Mouse (Mus musculus): Measurements from ENCODE around the gene Lmf1. TPM values are rescaled to one million over a fixed set of nuclear protein-coding genes. Genes with fewer than 3 reads are reported as not detected.

The Lmf1 gene
- polyA plus RNA-seq, 1 experiment from 2014 or later = 40.6 TPM

DNA sequence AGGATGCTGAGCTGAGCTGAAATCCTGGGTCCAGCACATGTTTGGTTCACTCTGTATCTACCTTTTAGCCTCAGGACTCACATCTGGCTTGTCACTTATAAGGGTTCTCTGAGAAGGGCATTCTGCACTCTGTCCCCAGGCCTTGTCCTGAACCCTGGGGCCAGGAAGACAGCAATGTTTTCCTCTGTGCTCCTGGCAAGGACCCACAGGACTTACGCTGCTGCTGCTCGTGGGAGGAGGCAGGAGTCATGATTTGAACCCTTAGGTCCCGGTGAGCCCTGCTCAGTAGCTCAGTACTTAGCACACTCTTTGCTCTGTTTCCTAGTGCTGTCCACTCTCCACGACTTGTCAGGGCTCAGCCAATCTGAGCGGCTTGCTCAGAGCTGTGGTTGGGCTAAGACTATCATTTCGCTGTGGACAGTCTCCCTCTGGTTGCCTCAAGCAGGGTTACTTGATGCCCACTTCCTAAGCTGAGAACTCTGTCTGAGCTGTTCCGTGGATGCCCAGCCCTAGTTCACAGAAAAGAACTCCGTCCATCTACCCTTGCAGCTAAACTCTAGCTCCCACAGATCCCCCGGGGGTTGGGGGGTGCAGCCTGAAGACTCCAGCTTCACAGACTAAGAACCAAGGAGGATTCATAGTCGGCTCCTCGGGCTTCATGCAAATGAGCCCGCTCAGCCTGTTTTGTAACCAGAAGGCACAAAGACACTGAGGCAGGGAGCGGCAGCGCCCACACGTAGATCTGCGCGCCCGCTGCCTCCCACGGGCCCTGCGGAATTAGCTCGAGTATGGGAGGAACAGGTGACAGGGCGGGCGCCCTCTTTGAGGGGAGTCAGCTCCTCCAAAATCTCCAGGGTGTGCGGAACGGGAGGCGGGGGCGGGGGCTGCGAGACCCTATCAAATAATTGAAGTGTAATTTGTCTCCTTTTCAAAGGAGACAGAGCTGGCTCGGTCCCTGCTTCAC is 22.9 kb upstream of the Lmf1 start:
- H3K9me3 ChIP-seq (ENCODE audit: control insufficient read depth, low read length) = no peaks in the 10 kb centered on the region
- no peaks in the 10 kb centered on the region for H3K36me3 ChIP-seq (ENCODE audit: control insufficient read depth, insufficient read depth, low read length)
- H3K9ac ChIP-seq (ENCODE audit: low read depth, low read length) = 0 out of 2 replicates have a peak overlapping the region, but pooled peaks have one; percentile 4
- peaks cover 6% of the 10 kb centered on the region; the same call in 1 of the 2 replicates for H3K4me1 ChIP-seq (ENCODE audit: control insufficient read depth, insufficient read depth, low read length)
- no peaks in the 10 kb centered on the region; the same call in 1 of the 2 replicates for H3K27me3 ChIP-seq (replicated peaks; ENCODE audit: control insufficient read depth, insufficient read depth, low read length)
- peak overlapping the region; percentile 51 for H3K4me2 ChIP-seq (ENCODE audit: low read depth, low read length)
- H3K4me3 ChIP-seq (ENCODE audit: low read length) = 0 out of 2 replicates have a peak overlapping the region, but pooled peaks have one; percentile 13
- no peak overlapping the region for H3K27ac ChIP-seq (ENCODE audit: low read length)
- no peak for ATAC-seq
- WGBS = 10% methylated on average over 29 of the region's 29 CpGs

GRCm38 (mm10) chr17:25556630-25557354 is 22.1 kb upstream of the Lmf1 start:
- Histone ChIP-seq H3K27ac (ENCODE audit: low read length) (no peak overlapping the region), H3K4me1 (ENCODE audit: control insufficient read depth, insufficient read depth, low read length) (peaks cover 6% of the 10 kb centered on the region; the same call in 1 of the 2 replicates), H3K36me3 (ENCODE audit: control insufficient read depth, insufficient read depth, low read length) (no peaks in the 10 kb centered on the region), H3K9me3 (ENCODE audit: control insufficient read depth, low read length) (no peaks in the 10 kb centered on the region), H3K4me3 (ENCODE audit: low read length) (0 out of 2 replicates have a peak overlapping the region, but pooled peaks have one; percentile 13), H3K4me2 (ENCODE audit: low read depth, low read length) (peak overlapping the region; percentile 51), H3K9ac (ENCODE audit: low read depth, low read length) (peak overlapping the region; percentile 4; the same call in 1 of the 2 replicates), H3K27me3 (replicated peaks; ENCODE audit: control insufficient read depth, insufficient read depth, low read length) (no peaks in the 10 kb centered on the region; the same call in 1 of the 2 replicates)
- WGBS = 12% methylated on average over 21 of the region's 21 CpGs
- no peak for ATAC-seq

- 45% methylated on average over 4 of the region's 4 CpGs for WGBS
- no peaks in the 10 kb centered on the region for H3K9me3 ChIP-seq (ENCODE audit: control insufficient read depth, low read length)
Observed at GRCm38 (mm10) chr17:25559634-25560033, 19.3 kb upstream of the Lmf1 start.

DNA sequence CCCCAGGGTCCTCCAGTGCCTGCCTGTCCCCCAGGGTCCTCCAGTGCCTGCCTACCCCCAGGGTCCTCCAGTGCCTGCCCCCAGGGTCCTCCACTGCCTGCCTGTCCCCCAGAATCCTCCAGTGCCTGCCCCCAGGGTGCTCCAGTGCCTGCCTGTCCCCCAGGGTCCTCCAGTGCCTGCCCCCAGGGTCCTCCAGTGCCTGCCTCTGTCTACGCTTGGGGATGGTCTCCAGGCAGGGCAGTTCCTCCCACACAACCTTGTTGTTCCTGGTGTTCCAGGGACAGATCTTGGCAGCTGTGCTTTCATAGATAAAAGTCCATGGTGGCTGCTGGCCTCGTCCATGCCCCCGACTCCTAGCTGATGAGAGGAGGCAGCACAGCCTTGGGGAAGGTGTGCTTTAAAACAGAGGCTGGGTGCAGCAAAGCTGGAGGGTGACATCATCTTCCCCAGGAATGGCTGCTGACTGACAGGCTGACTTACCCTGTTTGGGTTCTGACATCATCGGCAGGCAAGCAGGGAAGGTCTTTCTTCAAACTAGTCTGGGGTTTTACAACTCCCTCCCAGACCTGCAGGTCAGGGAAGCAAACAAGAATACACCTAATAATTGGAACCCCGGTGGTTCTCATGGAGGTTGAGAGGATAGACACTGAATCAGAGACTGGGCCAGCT is 18.2 kb upstream of the Lmf1 start:
- no peaks in the 10 kb centered on the region for H3K36me3 ChIP-seq (ENCODE audit: control insufficient read depth, insufficient read depth, low read length)
- H3K9me3 ChIP-seq (ENCODE audit: control insufficient read depth, low read length) = no peaks in the 10 kb centered on the region
- no peaks in the 10 kb centered on the region; the same call in 1 of the 2 replicates for H3K27me3 ChIP-seq (replicated peaks; ENCODE audit: control insufficient read depth, insufficient read depth, low read length)
- 43% methylated on average over 5 of the region's 5 CpGs for WGBS
- H3K27ac ChIP-seq (ENCODE audit: low read length) = no peak overlapping the region
- peaks cover 8% of the 10 kb centered on the region; the same call in 1 of the 2 replicates for H3K4me1 ChIP-seq (ENCODE audit: control insufficient read depth, insufficient read depth, low read length)
- H3K9ac ChIP-seq (ENCODE audit: low read depth, low read length) = no peak overlapping the region
- no peak for ATAC-seq
- H3K4me2 ChIP-seq (ENCODE audit: low read depth, low read length) = no peak overlapping the region
- no peak overlapping the region for H3K4me3 ChIP-seq (ENCODE audit: low read length)

More at GRCm38 (mm10) chr17:25559634-25560033, 19.3 kb upstream of the Lmf1 start:
- Histone ChIP-seq H3K27ac (ENCODE audit: low read length) (no peak overlapping the region), H3K4me2 (ENCODE audit: low read depth, low read length) (no peak overlapping the region), H3K9ac (ENCODE audit: low read depth, low read length) (no peak overlapping the region), H3K4me1 (ENCODE audit: control insufficient read depth, insufficient read depth, low read length) (peaks cover 6% of the 10 kb centered on the region; the same call in 1 of the 2 replicates), H3K27me3 (replicated peaks; ENCODE audit: control insufficient read depth, insufficient read depth, low read length) (no peaks in the 10 kb centered on the region; the same call in 1 of the 2 replicates), H3K36me3 (ENCODE audit: control insufficient read depth, insufficient read depth, low read length) (no peaks in the 10 kb centered on the region), H3K4me3 (ENCODE audit: low read length) (no peak overlapping the region)
- ATAC-seq = no peak

- Histone ChIP-seq H3K9me3 (ENCODE audit: control insufficient read depth, low read length) (no peaks in the 10 kb centered on the region), H3K27ac (ENCODE audit: low read length) (no peak overlapping the region), H3K4me2 (ENCODE audit: low read depth, low read length) (no peak overlapping the region), H3K36me3 (ENCODE audit: control insufficient read depth, insufficient read depth, low read length) (no peaks in the 10 kb centered on the region), H3K9ac (ENCODE audit: low read depth, low read length) (no peak overlapping the region), H3K4me3 (ENCODE audit: low read length) (no peak overlapping the region), H3K4me1 (ENCODE audit: control insufficient read depth, insufficient read depth, low read length) (peaks cover 4% of the 10 kb centered on the region; the same call in 1 of the 2 replicates), H3K27me3 (replicated peaks; ENCODE audit: control insufficient read depth, insufficient read depth, low read length) (no peaks in the 10 kb centered on the region; the same call in 1 of the 2 replicates)
- ATAC-seq = no peak
- WGBS = 71% methylated on average over 16 of the region's 16 CpGs
Observed at GRCm38 (mm10) chr17:25561223-25562028, 17.5 kb upstream of the Lmf1 start.

DNA sequence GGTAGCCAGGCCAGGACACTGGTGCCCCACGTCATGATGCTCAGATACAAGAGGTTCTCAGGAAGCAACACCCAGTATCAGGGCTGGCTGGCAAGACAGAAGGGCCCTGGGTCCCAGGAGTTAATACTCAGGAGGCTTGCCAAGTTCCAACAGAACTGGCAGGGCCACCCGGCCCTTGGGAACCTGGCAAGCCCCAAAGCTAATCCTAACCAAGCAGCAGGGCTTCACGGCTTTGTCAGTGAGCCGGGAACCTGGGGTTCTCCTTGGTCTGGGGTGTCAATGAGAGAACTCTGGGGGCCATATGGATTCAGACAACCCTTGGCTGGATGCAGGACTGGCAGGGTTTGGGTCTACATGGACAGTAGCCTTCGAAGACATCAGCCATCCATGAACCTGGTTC is 14.4 kb upstream of the Lmf1 start:
- Histone ChIP-seq H3K4me2 (ENCODE audit: low read depth, low read length) (no peak overlapping the region), H3K9me3 (ENCODE audit: control insufficient read depth, low read length) (no peaks in the 10 kb centered on the region), H3K27me3 (replicated peaks; ENCODE audit: control insufficient read depth, insufficient read depth, low read length) (peaks cover 9% of the 10 kb centered on the region), H3K4me1 (ENCODE audit: control insufficient read depth, insufficient read depth, low read length) (0 out of 2 replicates have a peak, but pooled peaks cover 2% of the 10 kb centered on the region), H3K36me3 (ENCODE audit: control insufficient read depth, insufficient read depth, low read length) (no peaks in the 10 kb centered on the region), H3K27ac (ENCODE audit: low read length) (no peak overlapping the region), H3K4me3 (ENCODE audit: low read length) (no peak overlapping the region), H3K9ac (ENCODE audit: low read depth, low read length) (no peak overlapping the region)
- no peak for ATAC-seq
- WGBS = 68% methylated on average over 5 of the region's 5 CpGs

GRCm38 (mm10) chr17:25565244-25565643 is 13.6 kb upstream of the Lmf1 start:
- Histone ChIP-seq H3K4me3 (ENCODE audit: low read length) (no peak overlapping the region), H3K27ac (ENCODE audit: low read length) (no peak overlapping the region), H3K9ac (ENCODE audit: low read depth, low read length) (no peak overlapping the region), H3K4me2 (ENCODE audit: low read depth, low read length) (no peak overlapping the region), H3K27me3 (replicated peaks; ENCODE audit: control insufficient read depth, insufficient read depth, low read length) (peaks cover 17% of the 10 kb centered on the region), H3K36me3 (ENCODE audit: control insufficient read depth, insufficient read depth, low read length) (no peaks in the 10 kb centered on the region), H3K4me1 (ENCODE audit: control insufficient read depth, insufficient read depth, low read length) (peaks cover 9% of the 10 kb centered on the region), H3K9me3 (ENCODE audit: control insufficient read depth, low read length) (no peaks in the 10 kb centered on the region)
- 17% methylated on average over 6 of the region's 6 CpGs for WGBS
- ATAC-seq = peak; percentile 25; the same call in 1 of the 2 replicates

DNA sequence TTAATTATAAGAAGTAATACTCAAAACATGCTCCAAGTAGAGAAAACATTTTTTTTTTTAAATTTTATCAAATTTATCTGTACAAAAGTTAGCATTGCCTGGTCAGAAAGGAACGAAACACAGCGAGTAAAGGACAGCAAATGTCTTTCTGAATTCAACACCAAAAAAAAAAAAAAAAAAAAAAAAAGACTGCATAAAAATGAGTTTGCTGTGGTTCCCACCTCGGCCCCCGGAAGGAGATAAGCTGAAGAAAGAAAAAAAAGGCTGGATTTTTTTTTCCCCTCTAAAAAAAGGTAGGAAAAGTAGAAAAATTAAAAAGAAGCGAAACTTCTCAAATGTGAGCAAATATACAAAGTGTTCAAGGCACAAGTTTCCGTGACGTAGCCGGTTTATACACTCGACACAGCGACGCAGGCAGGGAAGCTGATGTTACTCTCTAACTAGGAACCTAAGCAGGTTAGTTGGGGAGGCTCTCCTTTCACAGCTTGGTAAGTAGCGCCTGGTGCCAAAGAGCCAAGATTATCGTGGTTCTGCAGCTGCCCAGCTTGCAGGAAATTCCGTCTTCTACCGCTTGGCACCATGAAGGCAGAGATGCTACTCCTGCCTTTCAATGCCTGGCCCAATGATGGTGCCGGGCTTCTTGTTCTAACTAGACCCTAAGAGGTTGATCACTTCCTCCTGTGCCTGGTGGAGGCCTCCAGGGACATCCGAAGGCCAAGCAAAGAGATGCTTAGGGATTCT is 12.9 kb upstream of the Lmf1 start:
- no peaks in the 10 kb centered on the region for H3K9me3 ChIP-seq (ENCODE audit: control insufficient read depth, low read length)
- no peak overlapping the region for H3K4me3 ChIP-seq (ENCODE audit: low read length)
- no peak overlapping the region for H3K4me2 ChIP-seq (ENCODE audit: low read depth, low read length)
- peaks cover 14% of the 10 kb centered on the region for H3K4me1 ChIP-seq (ENCODE audit: control insufficient read depth, insufficient read depth, low read length)
- no peak overlapping the region for H3K9ac ChIP-seq (ENCODE audit: low read depth, low read length)
- H3K36me3 ChIP-seq (ENCODE audit: control insufficient read depth, insufficient read depth, low read length) = no peaks in the 10 kb centered on the region
- ATAC-seq = no peak
- WGBS = 75% methylated on average over 17 of the region's 17 CpGs
- no peak overlapping the region for H3K27ac ChIP-seq (ENCODE audit: low read length)
- peaks cover 24% of the 10 kb centered on the region for H3K27me3 ChIP-seq (replicated peaks; ENCODE audit: control insufficient read depth, insufficient read depth, low read length)
